Mouse (Mus musculus): Measurements from ENCODE around the gene Nt5c. TPM values are rescaled to one million over a fixed set of nuclear protein-coding genes. Genes with fewer than 3 reads are reported as not detected.

Nt5c gene
- total RNA-seq, 4 experiments from 2014 or later: 5.4 to 7.4 (median 6.6) TPM

Small RNA genes lying within 50 kb of the gene (microRNA-seq; reads per million reads assigned to microRNA genes)
- gene Mir3968: not detected

Other genes starting within 250 kb of the Nt5c start
- gene Grin2c, start 224.6 kb downstream of the Nt5c start, total RNA-seq (2022): under 1 TPM; 0.05 to 0.16 (median 0.14) TPM
- 1 to 10 TPM; 2.4 to 4.1 (median 2.7) TPM for gene Fdxr, start 214.8 kb downstream of the Nt5c start, total RNA-seq (2022)
- gene Fads6, start 194.2 kb downstream of the Nt5c start, total RNA-seq (2022): 1 to 10 TPM; 2.7 to 5.7 (median 4.6) TPM
- not detected for gene Otop2, start 184.7 kb downstream of the Nt5c start, total RNA-seq (2022)
- gene Ush1g, start 169.8 kb downstream of the Nt5c start, total RNA-seq (2022): under 1 TPM; 0.15 to 0.34 (median 0.24) TPM
- gene Otop3, start 157.1 kb downstream of the Nt5c start, total RNA-seq (2022): not detected
- gene Hid1, start 124.1 kb downstream of the Nt5c start, total RNA-seq (2022): 1 to 10 TPM in 2 of 4 experiments, under 1 TPM in 2; 0.68 to 2.7 (median 1.2) TPM
- 1 to 10 TPM in 3 of 4 experiments, under 1 TPM in 1; 0.77 to 1.6 (median 1.1) TPM for gene Cdr2l, start 109.9 kb downstream of the Nt5c start, total RNA-seq (2022)
- 10 to 100 TPM; 79.1 to 92.9 (median 87.4) TPM for gene Mrpl58, start 88.1 kb downstream of the Nt5c start, total RNA-seq (2022)
- gene Atp5h, start 71.9 kb downstream of the Nt5c start, total RNA-seq (2022): 100 to 1,000 TPM; 638 to 797 (median 746) TPM
- gene Kctd2, start 71.7 kb downstream of the Nt5c start, total RNA-seq (2022): 10 to 100 TPM; 15.0 to 18.5 (median 16.4) TPM
- not detected for gene Trim80, start 51.3 kb downstream of the Nt5c start, total RNA-seq (2022)
- not detected for gene Slc16a5, start 29.4 kb downstream of the Nt5c start, total RNA-seq (2022)
- 1 to 10 TPM; 1.0 to 1.8 (median 1.5) TPM for gene Armc7, start 16.2 kb downstream of the Nt5c start, total RNA-seq (2022)
- 10 to 100 TPM; 64.3 to 70.0 (median 66.3) TPM for gene Jpt1, start 22.5 kb upstream of the Nt5c start, total RNA-seq (2022)
- 100 to 1,000 TPM; 138 to 163 (median 141) TPM for gene Sumo2, start 44.4 kb upstream of the Nt5c start, total RNA-seq (2022)
- gene Nup85, start 72.6 kb upstream of the Nt5c start, total RNA-seq (2022): 10 to 100 TPM; 16.6 to 21.7 (median 20.9) TPM
- 10 to 100 TPM; 73.4 to 84.2 (median 81.8) TPM for gene Mrps7, start 112.1 kb upstream of the Nt5c start, total RNA-seq (2022)
- gene Gga3, start 112.2 kb upstream of the Nt5c start, total RNA-seq (2022): 10 to 100 TPM; 10.3 to 14.5 (median 11.6) TPM
- gene Mif4gd, start 121.1 kb upstream of the Nt5c start, total RNA-seq (2022): 10 to 100 TPM; 34.1 to 43.9 (median 40.3) TPM
- gene Slc25a19, start 136.4 kb upstream of the Nt5c start, total RNA-seq (2022): 10 to 100 TPM; 35.7 to 45.7 (median 40.7) TPM
- gene Grb2, start 216.7 kb upstream of the Nt5c start, total RNA-seq (2022): 10 to 100 TPM; 60.8 to 77.6 (median 67.7) TPM